Mouse (Mus musculus) heart, embryonic 13.5 days (tissue): ENCODE data around the gene Magi1. TPM values are rescaled to one million over a fixed set of nuclear protein-coding genes. Genes with fewer than 3 reads are reported as not detected.
"Not testable (repeated sequence)": the region's sequence is repeated elsewhere in the genome, so short reads cannot be mapped to it uniquely, and the experiment has no call there.

Experiments used
- ATAC-seq: fragments of 200-750 bp; cut with Nextera tagmentation; 2 replicates; pipeline ENCODE4 v1.8.0; 2017; ENCODE audit warnings: moderate TSS enrichment; ENCODE audit not compliant: insufficient number of reproducible peaks, low FRiP score, low TSS enrichment; ENCODE audit errors: extremely low read depth
- H3K27ac ChIP-seq: fragments of 300-500 bp; sonication (generic); replicated peaks from 2 replicates; pipeline ENCODE4 v1.5.1; 2015; ENCODE audit warnings: moderate library complexity, mild to moderate bottlenecking, inconsistent platforms
- H3K27me3 ChIP-seq: fragments of 300-500 bp; sonication (generic); replicated peaks from 2 replicates; pipeline ENCODE4 v1.6.1; 2015; ENCODE audit warnings: mild to moderate bottlenecking, inconsistent platforms
- H3K36me3 ChIP-seq: fragments of 300-500 bp; sonication (generic); 2 replicates; pipeline ENCODE4 v1.6.1; 2015; ENCODE audit warnings: mild to moderate bottlenecking, inconsistent platforms
- H3K4me1 ChIP-seq: fragments of 300-500 bp; sonication (generic); 2 replicates; pipeline ENCODE4 v1.6.1; 2015; ENCODE audit warnings: inconsistent platforms
- H3K4me2 ChIP-seq: fragments of 300-500 bp; sonication (generic); 2 replicates; pipeline ENCODE4 v1.6.1; 2015; ENCODE audit warnings: inconsistent platforms, mild to moderate bottlenecking, moderate library complexity
- H3K4me3 ChIP-seq: fragments of 300-500 bp; sonication (generic); 2 replicates; pipeline ENCODE4 v1.5.1; 2015; ENCODE audit warnings: moderate library complexity, mild to moderate bottlenecking, inconsistent platforms
- H3K9ac ChIP-seq: fragments of 300-500 bp; sonication (generic); 2 replicates; pipeline ENCODE4 v1.6.1; 2015; ENCODE audit warnings: inconsistent platforms, mild to moderate bottlenecking, moderate library complexity
- H3K9me3 ChIP-seq: fragments of 300-500 bp; sonication (generic); 2 replicates; pipeline ENCODE4 v1.6.1; 2016; ENCODE audit warnings: inconsistent platforms
- WGBS: fragments of 180-500 bp; shearing (Covaris S2); methylation state at CpG from one replicate; pipeline ENCODE4 v1.1.7; 2015; ENCODE audit warnings: mixed read lengths; 5-methylcytosine and 5-hydroxymethylcytosine counted together
- polyA plus RNA-seq: library from polyadenylated mRNA; unstranded; fragments of >200 nt; fragmentation: Nextera tagmentation; extraction: Ambion mirVana; gene quantifications from 2 replicates; pipeline ENCODE4 v1.2.1, GENCODE M21; 2015

Gene Magi1
- polyA plus RNA-seq, 1 experiment from 2014 or later = 7.5 TPM

- no peaks in the 10 kb centered on the region for H3K27me3 ChIP-seq
Measured at GRCm38 (mm10) chr6:93665056-93665805, 618.5 kb downstream of the Magi1 start.

GRCm38 (mm10) chr6:93661139-93661538 is 622.6 kb downstream of the Magi1 start:
- no peaks in the 10 kb centered on the region for H3K36me3 ChIP-seq
- no peak for ATAC-seq
- no peaks in the 10 kb centered on the region for H3K27me3 ChIP-seq
- H3K9ac ChIP-seq = no peak overlapping the region
- H3K9me3 ChIP-seq = no peaks in the 10 kb centered on the region
- 54% methylated on average over 1 of the region's 1 CpGs for WGBS
- peaks cover 11% of the 10 kb centered on the region for H3K4me1 ChIP-seq
- no peak overlapping the region for H3K4me2 ChIP-seq
- no peak overlapping the region for H3K27ac ChIP-seq
- no peak overlapping the region for H3K4me3 ChIP-seq

More at GRCm38 (mm10) chr6:93665056-93665805, 618.5 kb downstream of the Magi1 start:
- H3K4me3 ChIP-seq = no peak overlapping the region
- no peaks in the 10 kb centered on the region for H3K4me1 ChIP-seq
- H3K36me3 ChIP-seq = no peaks in the 10 kb centered on the region
- ATAC-seq = no peak
- no peak overlapping the region for H3K4me2 ChIP-seq
- no peak overlapping the region for H3K9ac ChIP-seq
- H3K27ac ChIP-seq = no peak overlapping the region
- WGBS = 83% methylated on average over 12 of the region's 12 CpGs
- no peaks in the 10 kb centered on the region for H3K9me3 ChIP-seq

GRCm38 (mm10) chr6:93659534-93659933 is 624.2 kb downstream of the Magi1 start:
- H3K9ac ChIP-seq = no peak overlapping the region
- no peak overlapping the region for H3K4me3 ChIP-seq
- H3K27ac ChIP-seq = no peak overlapping the region
- no peaks in the 10 kb centered on the region for H3K9me3 ChIP-seq
- no peak overlapping the region for H3K4me2 ChIP-seq
- ATAC-seq = no peak
- H3K27me3 ChIP-seq = no peaks in the 10 kb centered on the region
- H3K36me3 ChIP-seq = no peaks in the 10 kb centered on the region
- 71% methylated on average over 8 of the region's 8 CpGs for WGBS
- H3K4me1 ChIP-seq = peaks cover 11% of the 10 kb centered on the region

GRCm38 (mm10) chr6:93657187-93657974 is 626.3 kb downstream of the Magi1 start:
- Histone ChIP-seq H3K27me3 (no peaks in the 10 kb centered on the region), H3K9ac (no peak overlapping the region), H3K36me3 (no peaks in the 10 kb centered on the region), H3K4me2 (peak overlapping the region; percentile 32), H3K27ac (peak overlapping the region; percentile 76), H3K9me3 (no peaks in the 10 kb centered on the region), H3K4me1 (peaks cover 11% of the 10 kb centered on the region), H3K4me3 (no peak overlapping the region)
- WGBS = 14% methylated on average over 13 of the region's 13 CpGs
- ATAC-seq = no peak

- ATAC-seq = no peak
- Histone ChIP-seq H3K4me3 (no peak overlapping the region), H3K4me2 (no peak overlapping the region), H3K27ac (peak overlapping the region; percentile 62), H3K9me3 (no peaks in the 10 kb centered on the region), H3K4me1 (peaks cover 38% of the 10 kb centered on the region), H3K27me3 (no peaks in the 10 kb centered on the region), H3K9ac (no peak overlapping the region), H3K36me3 (no peaks in the 10 kb centered on the region)
- WGBS = 60% methylated on average over 8 of the region's 8 CpGs
Measured at GRCm38 (mm10) chr6:93648581-93649230, 635.0 kb downstream of the Magi1 start.

GRCm38 (mm10) chr6:93629735-93630291 is 653.9 kb downstream of the Magi1 start:
- H3K9me3 ChIP-seq, H3K36me3 ChIP-seq, H3K27me3 ChIP-seq, H3K9ac ChIP-seq, ATAC-seq, H3K27ac ChIP-seq, H3K4me1 ChIP-seq, H3K4me2 ChIP-seq, H3K4me3 ChIP-seq: not testable (repeated sequence)
- WGBS = 64% methylated on average over 5 of the region's 5 CpGs

GRCm38 (mm10) chr6:93627200-93627599 is 656.5 kb downstream of the Magi1 start:
- Histone ChIP-seq H3K36me3 (no peaks in the 10 kb centered on the region), H3K9ac (no peak overlapping the region), H3K27me3 (no peaks in the 10 kb centered on the region), H3K4me3 (no peak overlapping the region), H3K27ac (no peak overlapping the region), H3K9me3 (no peaks in the 10 kb centered on the region), H3K4me2 (no peak overlapping the region), H3K4me1 (no peaks in the 10 kb centered on the region)
- ATAC-seq = no peak
- 75% methylated on average over 5 of the region's 5 CpGs for WGBS

Other genes with a start within 250 kb of the Magi1 start
- gene Slc25a26, start 216.4 kb upstream of the Magi1 start, polyA plus RNA-seq = 12.9 and 13.0 TPM in 2 replicates